Mouse (Mus musculus): ENCODE data around the gene Clstn3.
"Not testable (repeated sequence)": the region's sequence is repeated elsewhere in the genome, so short reads cannot be mapped to it uniquely, and the experiment has no call there.

Gene Clstn3

DNA sequence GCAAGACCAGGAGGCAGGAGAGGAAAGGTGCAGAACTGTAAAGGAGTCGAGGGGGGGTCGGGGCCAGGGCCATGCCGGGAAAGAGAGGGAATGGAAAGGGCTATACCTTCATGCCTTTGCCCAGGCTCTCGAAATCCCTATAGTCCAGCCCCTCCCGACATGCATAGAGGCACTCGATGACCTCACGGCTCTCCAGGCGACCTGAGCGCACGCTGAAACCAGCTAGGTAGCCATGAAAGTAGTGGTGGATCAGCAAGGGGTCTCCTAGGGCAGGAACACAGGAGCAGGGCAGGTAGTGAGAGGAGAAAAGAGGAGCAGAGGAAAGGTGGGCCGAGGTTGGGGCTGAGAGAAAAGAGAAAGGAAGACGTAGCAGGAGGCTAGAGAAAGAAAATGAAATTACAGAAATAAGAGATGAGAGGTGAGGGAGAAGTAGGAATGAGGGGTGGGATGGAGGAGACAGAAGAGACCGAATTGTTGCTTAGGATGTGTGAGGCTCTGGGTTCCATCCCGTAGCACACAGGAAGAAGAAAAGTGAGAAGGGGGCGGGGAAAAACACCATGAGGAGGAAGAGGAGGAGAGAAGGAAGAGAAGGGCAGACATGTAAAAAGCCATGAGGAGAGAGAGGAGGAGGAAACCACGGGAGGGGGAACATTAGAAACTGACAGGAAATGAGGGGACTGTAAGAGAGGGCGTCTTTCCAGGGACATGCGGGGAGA, 14.8 kb downstream of the Clstn3 start:
- in situ Hi-C loops (cut with MboI; ENCODE audit: low sequenced_read_pairs), result no loop called here

DNA sequence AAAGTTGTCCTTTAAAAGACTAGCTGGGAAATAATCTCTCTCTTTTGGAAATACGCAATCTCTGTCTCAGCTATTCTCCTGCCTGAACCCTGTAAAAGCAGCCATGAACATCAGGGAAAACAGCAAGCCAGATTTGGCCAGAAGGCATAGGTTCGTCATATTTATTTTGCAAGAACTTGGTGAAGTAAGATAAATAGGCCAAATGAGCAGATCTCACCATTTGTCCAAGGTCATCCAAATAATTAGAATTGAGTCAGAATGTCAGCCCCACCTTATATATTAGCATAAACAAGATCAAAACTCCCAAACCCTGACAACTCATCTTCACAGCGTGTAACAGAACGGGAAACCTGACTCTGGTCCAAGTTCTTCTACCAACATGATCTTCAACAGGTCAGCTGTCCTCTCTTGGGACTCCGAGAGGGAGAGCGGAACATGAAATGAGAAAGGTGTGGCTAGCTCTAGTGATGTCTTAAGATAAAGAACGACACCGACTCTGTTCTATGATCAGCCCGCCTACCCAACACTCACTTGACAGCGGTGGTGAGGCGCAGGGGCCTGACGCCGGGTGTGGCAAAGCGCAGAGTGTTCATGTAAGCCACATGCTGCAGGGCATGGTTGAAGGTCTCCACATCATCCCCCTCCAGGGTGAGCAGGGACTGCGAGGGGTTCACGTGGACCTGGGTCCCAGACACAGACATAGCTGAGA, 15.5 kb downstream of the Clstn3 start:
- in situ Hi-C loops (cut with MboI; ENCODE audit: low sequenced_read_pairs), result no loop called here

DNA sequence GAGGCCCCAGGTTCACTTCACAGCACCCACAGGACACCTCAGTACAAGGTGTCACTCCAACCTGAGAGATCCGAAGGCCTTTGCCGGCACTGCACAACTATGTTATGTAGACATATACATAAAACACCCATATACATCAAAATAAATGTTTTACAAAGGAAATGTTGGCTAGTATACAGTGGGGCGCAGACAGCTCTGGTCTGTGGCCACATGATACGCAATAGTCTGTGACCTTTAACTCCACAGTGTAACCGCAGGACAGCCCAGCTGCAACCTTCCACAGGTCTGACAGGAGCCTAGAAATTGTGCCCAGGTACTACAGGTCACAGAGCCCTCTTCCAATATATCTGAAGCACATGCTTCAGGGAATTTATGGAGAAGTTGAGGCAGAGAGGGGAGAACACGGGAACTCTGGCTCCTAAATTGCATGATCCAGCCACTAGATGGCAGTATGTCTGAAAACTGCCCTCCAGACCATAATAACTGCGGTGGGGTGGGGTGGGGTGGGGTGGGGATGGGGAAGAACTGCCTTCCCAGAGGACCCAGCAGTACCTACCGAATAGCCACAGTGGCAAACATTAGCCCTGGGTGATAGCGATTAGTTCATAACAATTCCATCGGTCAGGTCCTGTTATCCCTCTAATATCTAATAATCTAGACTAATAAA, 16.3 kb downstream of the Clstn3 start:
- in situ Hi-C loops (cut with MboI; ENCODE audit: low sequenced_read_pairs), result no loop called here

DNA sequence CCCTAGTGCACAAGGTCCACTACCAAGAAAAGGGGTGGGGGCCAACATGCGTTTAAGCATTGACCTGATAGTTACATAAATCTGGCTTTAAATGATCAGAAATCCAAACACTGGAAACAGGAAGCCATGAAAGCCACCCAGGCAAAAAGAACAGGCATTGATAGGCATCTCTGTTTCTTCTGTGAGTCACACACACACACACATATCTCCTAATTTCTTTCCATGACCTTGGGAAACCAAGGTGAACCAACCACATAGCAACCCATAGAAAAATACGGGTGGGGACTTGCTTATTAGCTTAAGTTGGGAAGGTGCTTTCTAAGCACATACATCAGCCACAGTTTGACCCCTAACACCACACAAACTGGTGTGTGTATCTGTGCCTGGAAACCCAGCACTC, 17.2 kb downstream of the Clstn3 start:
- in situ Hi-C loops (cut with MboI; ENCODE audit: low sequenced_read_pairs), result no loop called here

DNA sequence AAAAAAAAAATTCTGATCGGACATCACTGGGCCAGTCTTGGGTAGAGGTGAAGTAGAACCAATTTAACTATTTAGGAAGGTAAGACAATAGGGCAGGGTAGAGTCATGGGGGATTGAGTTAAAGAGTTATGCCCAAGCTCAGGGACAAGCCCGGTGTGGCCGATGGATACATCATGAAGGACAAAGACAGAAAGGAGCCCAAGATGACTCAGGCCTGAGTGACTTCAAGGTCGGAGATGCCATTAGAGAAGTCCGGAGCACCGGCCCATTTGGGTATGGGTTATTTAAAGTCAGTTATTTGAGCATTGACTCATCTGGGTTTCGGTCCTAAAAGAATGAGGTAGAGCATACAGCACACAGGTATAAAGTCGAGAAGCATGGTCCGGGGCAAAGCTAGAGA, 18.1 kb downstream of the Clstn3 start:
- in situ Hi-C loops (cut with MboI; ENCODE audit: low sequenced_read_pairs), result no loop called here

DNA sequence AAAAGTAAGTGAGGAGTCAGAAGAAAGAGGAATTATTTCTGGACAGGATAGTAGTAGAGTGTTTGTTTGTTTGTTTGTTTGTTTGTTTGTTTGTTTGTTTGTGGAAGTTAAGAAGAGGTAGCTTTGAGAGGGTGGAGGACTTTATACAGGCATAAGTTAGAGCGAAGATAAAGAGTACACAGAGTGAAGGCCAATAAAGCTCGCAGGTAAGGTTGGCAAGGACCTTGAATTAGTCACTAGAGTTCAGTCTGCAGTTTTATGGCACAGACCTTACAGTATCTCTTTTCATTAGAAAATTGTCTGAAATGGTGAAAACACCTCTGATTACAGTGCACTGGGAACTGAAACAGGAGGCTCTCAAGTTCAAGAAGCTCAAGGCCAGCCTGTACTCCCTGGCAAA, 18.6 kb downstream of the Clstn3 start:
- in situ Hi-C loops (cut with MboI; ENCODE audit: low sequenced_read_pairs), result no loop called here

DNA sequence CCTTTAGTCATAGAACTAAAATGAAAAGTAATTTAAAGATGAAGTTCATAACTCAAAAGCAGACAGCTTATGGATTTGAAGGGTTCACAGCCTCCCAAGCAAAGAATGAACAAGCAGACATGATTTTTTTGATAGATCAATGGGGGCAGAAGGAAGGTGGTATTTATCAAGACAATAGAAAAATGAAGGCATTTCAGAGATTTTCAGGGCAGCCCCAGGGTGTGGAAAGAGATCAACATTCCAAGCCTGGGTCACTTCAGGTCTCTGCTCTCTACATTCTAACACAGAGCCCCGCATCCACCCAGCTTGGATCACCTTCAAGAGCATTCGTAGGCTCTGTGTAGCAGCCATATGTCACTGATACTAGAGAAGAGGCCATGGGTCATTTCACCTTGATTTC, 21.3 kb downstream of the Clstn3 start:
- in situ Hi-C loops (cut with MboI; ENCODE audit: low sequenced_read_pairs), result no loop called here

DNA sequence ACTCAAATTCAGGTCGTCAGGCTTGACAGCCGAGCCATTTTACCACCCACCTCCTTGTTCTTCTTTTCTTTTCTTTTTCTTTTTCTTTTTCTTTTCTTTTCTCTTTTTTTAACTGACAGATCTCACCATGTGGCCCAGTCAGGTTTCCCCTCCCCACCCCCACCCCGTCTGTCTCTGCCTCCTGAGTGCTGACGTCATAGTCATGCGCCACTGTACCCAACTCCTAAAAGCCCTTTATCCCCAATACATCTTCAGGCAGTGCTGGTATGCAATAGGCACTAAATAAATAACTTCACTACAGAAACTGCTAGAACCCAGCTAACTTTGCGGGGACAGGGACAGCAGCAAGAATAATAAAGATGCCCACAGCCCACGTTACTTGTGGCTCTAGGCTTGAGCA, 28.3 kb downstream of the Clstn3 start:
- in situ Hi-C loops (cut with MboI; ENCODE audit: low sequenced_read_pairs), result no loop called here

DNA sequence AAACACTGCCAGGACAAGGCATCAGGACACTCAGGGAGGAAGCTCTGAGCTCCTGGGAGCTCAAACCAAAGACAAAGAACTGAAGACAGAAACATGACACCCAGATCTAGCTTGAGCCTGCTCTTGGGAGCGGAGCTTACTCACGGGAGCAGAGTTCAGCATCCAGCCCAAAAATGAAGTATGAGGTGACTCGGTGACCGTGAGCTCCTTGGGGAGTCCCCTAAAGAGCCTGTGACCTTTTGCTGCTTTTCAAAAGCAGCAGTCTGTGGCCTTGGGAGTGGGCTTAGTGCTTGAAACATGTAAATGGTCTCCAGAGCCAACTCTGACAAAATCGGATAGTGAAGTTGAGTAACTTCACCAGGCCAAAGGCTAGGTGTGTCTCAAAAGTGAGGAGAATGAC, 29.4 kb downstream of the Clstn3 start:
- in situ Hi-C loops (cut with MboI; ENCODE audit: low sequenced_read_pairs), result no loop called here

DNA sequence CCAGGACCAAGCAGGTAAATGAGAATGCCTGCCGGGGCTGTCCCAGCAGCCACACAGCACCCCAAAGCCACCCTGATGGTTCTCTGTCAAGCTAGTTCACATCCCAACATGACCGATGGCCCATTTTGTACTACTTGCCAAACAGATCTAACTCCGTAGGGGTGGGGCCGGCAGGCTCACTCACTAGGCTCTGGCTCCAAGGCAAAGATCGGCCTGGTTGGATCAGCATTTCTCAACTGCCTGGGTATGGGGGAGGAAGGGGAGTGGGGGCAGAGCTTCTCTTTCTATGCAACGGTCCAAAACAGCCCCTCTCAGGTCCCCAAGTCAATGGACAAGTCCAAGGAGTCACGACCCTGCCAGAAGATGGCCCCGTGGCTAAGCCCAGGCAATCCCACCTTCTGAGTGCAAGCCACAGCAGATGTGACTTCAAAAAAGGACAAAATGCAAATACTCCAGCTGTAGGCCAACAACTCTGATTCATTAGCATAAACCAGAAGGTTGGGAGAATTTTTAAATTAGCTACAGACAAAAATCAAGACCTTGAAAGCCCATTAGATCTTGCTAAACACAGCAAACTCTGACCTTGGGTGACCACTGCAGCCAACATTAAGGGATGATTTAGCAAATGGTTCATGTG, 30.8 kb downstream of the Clstn3 start:
- in situ Hi-C loops (cut with MboI; ENCODE audit: low sequenced_read_pairs), result no loop called here

DNA sequence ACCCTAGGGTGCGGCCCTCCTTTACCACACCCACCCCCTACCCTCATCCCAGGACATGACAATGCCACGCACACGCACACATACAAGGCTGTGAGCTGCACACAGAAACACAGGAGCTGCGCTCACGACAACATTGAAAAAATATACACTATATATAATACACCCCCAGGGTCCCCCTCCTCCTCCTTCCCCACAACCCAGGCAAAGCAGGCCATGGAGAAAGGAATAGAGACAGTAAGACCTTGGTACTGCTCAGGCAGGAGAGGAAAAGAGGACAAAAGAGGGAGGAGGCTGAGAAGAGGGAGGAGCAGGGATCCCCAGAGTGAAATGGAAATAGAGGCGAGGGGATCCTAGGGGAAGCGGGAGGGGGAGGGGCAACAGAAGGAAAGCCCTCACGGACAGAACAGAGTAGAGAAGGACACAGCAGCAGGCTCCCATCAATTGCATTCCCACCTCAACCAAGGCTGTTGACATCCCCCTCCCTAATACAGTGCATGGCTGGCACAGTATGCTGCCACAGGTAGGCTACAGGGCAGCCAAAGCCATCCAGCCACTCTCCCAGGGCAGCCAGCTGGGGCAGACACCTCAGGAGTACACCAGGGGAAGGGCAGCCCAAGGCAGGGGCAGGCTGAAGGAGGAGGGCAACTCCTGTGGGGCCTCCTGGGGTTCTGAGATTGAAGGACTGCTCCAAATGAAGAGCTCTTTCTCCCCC, 33.7 kb downstream of the Clstn3 start:
- in situ Hi-C loops (cut with MboI; ENCODE audit: low sequenced_read_pairs), result no loop called here

DNA sequence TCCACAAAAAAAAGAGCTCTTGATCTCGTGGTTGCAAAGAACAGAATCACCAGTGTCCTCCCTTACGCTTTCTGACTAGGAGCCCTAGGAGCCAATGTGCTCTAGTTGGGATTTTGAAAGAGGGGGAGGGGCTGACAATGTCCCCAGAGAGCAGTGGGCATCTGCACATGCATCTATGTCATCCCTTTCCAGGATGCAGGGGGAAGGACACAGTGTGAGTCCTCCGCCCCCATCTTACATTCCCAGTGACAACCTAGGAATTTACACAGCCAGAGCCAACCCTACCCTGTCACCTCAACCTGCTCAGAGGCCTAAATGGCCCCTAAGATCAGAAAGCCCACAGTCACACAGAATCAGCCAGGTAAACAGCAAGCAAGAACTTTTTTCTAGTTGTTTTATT, 34.2 kb downstream of the Clstn3 start:
- in situ Hi-C loops (cut with MboI; ENCODE audit: low sequenced_read_pairs), result no loop called here

DNA sequence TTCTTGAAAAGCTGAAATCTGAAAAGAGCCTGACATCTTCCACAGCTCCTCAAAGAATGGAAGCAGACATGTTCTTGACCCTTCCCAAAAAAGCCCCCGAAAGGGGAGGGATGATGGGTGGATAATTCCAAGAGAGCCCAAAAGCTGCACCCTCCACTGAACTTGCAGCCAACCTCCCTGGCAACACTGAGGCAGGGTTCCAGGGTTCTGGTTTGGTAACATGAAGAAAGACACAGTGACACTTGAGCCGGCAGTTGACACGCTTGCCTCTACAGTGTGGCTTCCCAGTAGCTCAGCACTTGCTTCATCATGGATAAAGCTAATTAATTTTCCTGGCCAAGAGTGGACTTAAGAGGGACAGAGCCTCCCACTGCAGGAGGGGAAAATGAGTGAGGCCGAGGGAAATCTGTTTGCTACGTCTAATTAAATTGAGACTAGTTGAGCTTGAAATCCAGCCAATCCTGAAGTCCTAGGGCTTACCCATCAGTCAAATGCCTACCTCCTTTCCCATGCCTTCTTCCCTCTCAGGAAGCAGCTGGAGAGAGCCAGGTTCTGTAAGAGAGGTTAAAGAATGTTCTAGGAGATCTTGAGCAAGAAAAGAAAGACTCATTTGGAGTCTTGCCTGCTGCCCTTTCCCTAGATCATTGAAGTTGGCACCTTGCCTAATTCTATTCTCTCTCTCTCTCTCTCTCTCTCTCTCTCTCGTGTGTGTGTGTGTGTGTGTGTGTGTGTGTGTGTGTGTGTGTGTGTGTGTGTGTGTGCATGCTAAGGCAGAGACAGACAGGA, 36.6 kb downstream of the Clstn3 start:
- in situ Hi-C loops (cut with MboI; ENCODE audit: low sequenced_read_pairs), result no loop called here

DNA sequence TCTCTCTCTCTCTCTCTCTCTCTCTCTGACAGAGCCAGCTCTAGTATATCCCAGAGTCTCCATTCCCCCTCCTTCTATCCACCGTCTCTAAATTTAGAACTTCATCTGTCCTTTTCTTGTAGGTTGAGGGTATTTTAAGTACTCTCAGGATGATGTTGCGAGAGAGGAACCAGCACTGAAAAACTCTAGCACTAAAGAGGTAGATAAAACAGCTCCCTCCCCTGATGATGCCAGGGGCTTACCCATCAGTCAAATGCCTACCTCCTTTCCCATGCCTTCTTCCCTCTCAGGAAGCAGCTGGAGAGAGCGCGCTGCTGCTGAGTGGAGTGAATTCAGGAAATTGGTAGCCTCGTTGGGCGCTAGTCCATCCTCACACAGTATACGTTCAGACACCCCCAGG, 37.3 kb downstream of the Clstn3 start:
- in situ Hi-C loops (cut with MboI; ENCODE audit: low sequenced_read_pairs), result no loop called here

DNA sequence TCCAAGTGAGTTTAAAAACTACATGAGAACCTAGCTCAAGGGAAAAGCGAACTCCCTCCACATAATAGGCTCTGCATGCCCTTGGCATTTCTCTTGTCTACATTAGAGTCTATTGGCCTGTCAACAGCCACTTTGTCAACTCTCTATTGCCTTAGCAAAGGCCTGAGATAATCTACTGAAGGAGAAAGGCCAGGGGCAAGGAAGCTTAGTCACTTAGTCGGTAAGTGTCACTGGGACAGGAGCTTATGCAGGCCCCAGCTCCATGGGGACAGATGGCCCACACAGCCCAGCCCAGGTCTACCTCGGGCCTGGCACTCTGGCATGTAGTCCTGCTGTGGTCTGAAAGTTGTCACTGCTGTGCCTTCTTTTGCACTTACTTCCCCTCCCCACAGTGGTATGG, 38.0 kb downstream of the Clstn3 start:
- in situ Hi-C loops (cut with MboI; ENCODE audit: low sequenced_read_pairs), result no loop called here

DNA sequence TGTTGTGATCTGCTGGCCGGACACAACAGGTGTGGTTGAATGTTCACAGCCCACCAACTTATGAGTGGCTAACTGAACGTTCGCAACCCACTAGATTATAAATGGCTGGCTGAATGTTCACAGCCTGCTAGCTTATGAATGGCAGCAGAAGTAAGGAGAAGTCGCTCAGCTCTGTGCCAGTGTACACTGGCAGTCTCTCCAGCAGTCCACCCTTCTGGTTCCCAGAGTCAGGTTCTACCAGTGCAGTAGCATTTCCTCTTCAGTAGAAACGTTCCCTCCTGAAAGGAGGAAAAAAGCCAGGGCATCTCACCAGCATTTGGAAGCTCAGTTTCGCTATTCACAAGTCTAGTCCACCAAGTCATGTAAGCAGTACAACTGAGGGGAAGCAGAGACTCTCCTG, 39.1 kb downstream of the Clstn3 start:
- in situ Hi-C loops (cut with MboI; ENCODE audit: low sequenced_read_pairs), result no loop called here

DNA sequence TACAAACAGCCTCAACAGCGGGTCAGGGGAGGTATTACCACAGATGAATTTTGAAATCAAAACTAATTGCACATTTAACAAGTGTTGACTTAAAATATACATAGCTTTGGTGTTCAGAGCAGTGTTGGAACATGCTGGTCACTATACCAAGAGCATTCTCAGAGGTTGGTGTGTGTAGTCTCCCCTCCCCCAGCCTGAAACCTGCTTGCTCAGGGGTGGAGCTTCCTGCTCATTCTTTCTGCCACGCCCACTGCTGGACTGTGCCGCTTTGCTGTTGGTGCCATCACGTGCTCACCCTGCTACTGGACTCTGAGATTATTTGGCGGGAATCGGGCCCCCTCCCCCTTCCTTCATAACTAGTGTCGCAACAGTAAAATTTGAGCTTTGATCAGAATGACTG, 39.6 kb downstream of the Clstn3 start:
- in situ Hi-C loops (cut with MboI; ENCODE audit: low sequenced_read_pairs), result not testable (repeated sequence)

DNA sequence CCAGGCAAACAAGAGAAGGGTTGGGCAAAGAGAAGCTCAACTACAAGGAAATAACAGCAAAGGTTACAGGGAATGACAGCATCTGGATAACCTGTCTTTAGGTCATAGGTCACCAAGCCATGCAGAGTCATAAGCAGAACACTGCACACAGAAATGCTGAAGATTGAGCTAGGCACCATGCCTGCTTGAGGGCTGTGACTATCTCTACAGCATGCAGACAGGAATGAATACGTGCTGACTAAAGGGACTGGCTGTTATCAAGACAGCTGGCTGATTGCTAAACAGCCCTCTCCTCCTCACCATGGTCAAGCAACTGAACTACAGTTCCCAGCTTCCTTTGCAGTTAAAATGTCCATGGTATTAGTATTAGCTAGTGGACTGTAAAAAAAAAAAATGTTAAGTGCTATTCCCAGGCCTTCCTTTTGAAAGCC, 40.5 kb downstream of the Clstn3 start:
- in situ Hi-C loops (cut with MboI; ENCODE audit: low sequenced_read_pairs), result no loop called here

DNA sequence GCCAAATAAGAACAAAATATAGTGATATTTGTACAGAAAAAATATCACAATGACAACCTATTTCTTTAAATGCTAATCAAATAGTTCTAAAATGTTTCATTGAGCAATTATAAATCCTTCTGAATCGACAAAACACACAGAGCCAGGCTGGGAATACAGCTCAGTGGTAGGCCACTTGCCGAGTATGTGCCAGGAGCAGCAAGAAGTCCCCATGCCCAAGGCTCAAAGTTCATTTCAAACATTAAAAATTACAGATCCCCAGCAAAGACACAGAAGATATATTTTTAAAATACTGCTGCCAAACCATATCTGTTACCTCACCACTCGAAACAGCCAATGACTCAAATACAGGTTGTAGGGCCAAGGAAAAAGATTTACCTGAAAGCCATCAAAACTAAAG, 45.9 kb downstream of the Clstn3 start:
- in situ Hi-C loops (cut with MboI; ENCODE audit: low sequenced_read_pairs), result no loop called here

DNA sequence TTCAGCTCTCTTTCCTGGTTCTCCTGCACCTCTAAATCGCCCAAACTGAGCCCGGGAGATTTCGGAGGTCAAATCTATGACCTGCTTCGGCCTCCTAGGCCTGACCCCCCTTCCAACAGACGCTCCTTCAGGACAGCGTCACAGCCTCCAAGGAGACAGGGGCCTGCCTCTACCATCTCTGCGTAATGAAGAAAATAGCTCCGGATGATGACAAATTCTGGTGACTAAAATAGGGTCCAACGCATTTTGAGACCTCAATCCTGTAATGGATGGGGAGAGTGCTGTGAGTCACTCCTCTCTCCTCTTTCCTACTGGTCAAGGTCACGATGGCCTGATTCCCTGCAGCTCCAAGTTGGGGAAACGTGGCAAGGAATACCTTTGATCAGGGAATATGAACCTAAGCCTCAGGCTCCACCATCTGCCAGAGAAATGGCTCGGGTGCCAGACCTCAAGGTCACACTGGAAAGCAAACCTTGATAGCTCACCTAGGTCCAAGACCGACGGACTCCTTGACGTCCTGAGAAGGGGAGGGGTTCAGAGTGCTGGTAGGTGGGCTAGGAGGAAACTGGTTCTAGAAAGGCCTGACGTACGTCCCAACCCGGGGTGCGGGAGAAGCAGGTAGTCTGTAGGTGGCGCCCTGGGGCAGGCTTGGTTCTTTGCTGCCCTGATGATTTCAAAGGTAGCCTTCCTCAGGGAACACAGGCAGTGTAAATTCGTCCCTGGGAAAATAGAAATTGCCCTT, 49.1 kb downstream of the Clstn3 start:
- in situ Hi-C loops (cut with MboI; ENCODE audit: low sequenced_read_pairs), result no loop called here
